Mouse (Mus musculus) megakaryocyte progenitor cell, adult 5-6 weeks (primary cell): ENCODE data around the gene St6gal1. TPM values are rescaled to one million over a fixed set of nuclear protein-coding genes. Genes with fewer than 3 reads are reported as not detected.

Experiments
- ATAC-seq: replicated peaks from 2 replicates; pipeline ENCODE4 v1.8.0; 2016; ENCODE audit warnings: mild to moderate bottlenecking, moderate TSS enrichment, inconsistent platforms; ENCODE audit not compliant: poor library complexity
- total RNA-seq, 2 experiments: library from RNA; stranded (forward) in 1 of 2; stranded (reverse) in 1 of 2; fragments of 157-497, 149-512 nt in 1 of 2; fragments of 200-1000 nt in 1 of 2; gene quantifications; 2 replicates each; pipeline versions ENCODE4 v1.2.3 to v1.2.4; 2015 to 2017

St6gal1 gene
- total RNA-seq, 2 experiments from 2014 or later, result 0.37 to 1.2 TPM

GRCm38 (mm10) chr16:23328201-23328600 is 103.7 kb downstream of the St6gal1 start:
- no peak for ATAC-seq

GRCm38 (mm10) chr16:23332136-23332535 is 107.6 kb downstream of the St6gal1 start:
- ATAC-seq, result no peak

GRCm38 (mm10) chr16:23332686-23333085 is 108.1 kb downstream of the St6gal1 start:
- ATAC-seq, result no peak

GRCm38 (mm10) chr16:23333875-23334551 is 109.5 kb downstream of the St6gal1 start:
- no peak for ATAC-seq

- no peak for ATAC-seq
Observed at GRCm38 (mm10) chr16:23337317-23337716, 112.8 kb downstream of the St6gal1 start.

GRCm38 (mm10) chr16:23341254-23341653 is 116.7 kb downstream of the St6gal1 start:
- ATAC-seq, result no peak

- no peak for ATAC-seq
Observed at GRCm38 (mm10) chr16:23350802-23351201, 126.3 kb downstream of the St6gal1 start.

GRCm38 (mm10) chr16:23361031-23361430 is 136.5 kb downstream of the St6gal1 start:
- no peak for ATAC-seq

GRCm38 (mm10) chr16:23361434-23361970 is 137.0 kb downstream of the St6gal1 start:
- no peak for ATAC-seq

GRCm38 (mm10) chr16:23364328-23364990 is 139.9 kb downstream of the St6gal1 start:
- ATAC-seq, result no peak

- ATAC-seq, result no peak
Observed at GRCm38 (mm10) chr16:23369124-23369523, 144.6 kb downstream of the St6gal1 start.

GRCm38 (mm10) chr16:23370724-23371123 is 146.2 kb downstream of the St6gal1 start:
- no peak for ATAC-seq

- ATAC-seq, result no peak
Observed at GRCm38 (mm10) chr16:23372340-23372739, 147.8 kb downstream of the St6gal1 start.

GRCm38 (mm10) chr16:23374068-23374467 is 149.5 kb downstream of the St6gal1 start:
- ATAC-seq, result no peak

GRCm38 (mm10) chr16:23374938-23375337 is 150.4 kb downstream of the St6gal1 start:
- ATAC-seq, result peak; percentile 65

- no peak for ATAC-seq
Observed at GRCm38 (mm10) chr16:23376189-23376588, 151.6 kb downstream of the St6gal1 start.

GRCm38 (mm10) chr16:23379536-23380230 is 155.1 kb downstream of the St6gal1 start:
- ATAC-seq, result no peak

GRCm38 (mm10) chr16:23384304-23384703 is 159.8 kb downstream of the St6gal1 start:
- ATAC-seq, result no peak

- no peak for ATAC-seq
Observed at GRCm38 (mm10) chr16:23397931-23398330, 173.4 kb downstream of the St6gal1 start.

GRCm38 (mm10) chr16:23401463-23401862 is 176.9 kb downstream of the St6gal1 start:
- ATAC-seq, result peak; percentile 85

- no peak for ATAC-seq
Observed at GRCm38 (mm10) chr16:23401959-23402358, 177.4 kb downstream of the St6gal1 start.
